Mouse (Mus musculus): ENCODE results near the gene Cnppd1. TPM values are rescaled to one million over a fixed set of nuclear protein-coding genes. Genes with fewer than 3 reads are reported as not detected.

Gene Cnppd1
- polyA plus RNA-seq (2012; ENCODE audit: insufficient read depth, insufficient read length, missing spikeins), result 92.2 and 101 TPM in 2 replicates

DNA sequence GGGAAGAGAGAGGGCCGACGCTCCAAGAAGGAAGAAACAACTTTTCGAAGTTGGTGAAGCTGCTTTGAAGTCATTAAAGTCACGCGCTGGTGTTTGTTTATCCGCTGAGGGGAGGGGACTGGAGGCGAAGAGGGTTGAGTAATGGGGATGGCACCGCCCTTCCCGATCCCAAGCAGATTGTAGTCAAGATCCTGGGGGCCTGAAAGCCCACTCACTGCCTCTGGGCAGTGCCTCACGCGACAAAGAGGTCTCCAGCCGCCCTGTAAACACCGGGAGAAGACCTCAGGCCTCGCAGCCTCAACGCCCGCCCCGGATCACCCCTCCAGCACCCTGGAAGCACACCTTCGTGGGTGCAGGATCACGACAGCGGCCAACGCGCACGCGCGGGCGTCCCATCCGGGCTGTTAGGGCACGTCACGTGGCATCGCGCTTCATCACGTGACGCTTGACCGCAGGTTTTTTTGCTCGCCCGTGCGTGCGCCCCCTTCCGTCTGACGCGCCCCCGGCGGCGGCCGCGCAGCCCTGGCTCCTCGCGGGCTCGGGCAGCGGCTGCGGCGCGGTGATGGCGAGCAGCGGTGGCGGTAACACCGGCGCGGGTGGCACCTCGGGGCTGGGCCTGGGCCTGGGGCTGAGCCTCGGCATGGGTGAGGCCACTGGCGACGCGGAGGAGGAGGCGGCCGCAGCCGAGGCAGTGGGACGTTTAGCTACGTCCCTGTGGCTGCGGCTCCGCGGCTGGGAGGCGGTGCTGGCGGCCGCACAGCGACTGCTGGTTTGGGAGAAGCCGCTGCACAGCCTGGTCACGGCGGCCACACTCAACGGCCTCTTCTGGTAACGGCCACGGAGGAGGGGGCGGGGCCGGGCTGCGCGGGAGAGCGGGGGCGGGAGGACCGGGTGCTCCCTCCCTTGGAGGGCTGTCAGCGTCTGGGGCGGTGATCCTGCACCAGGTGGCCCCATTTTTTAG is at the start of gene Cnppd1, which contains the start of gene Retreg2:
Gene Cnppd1 (minus strand): TSS at position 411 of the 961 bp plus-strand sequence.
Gene Retreg2 (plus strand): TSS at position 478 of the 961 bp plus-strand sequence.
- no peak for TF ChIP-seq CTCF (IDR thresholded peaks at IDR 0.05; ENCODE audit: low read depth, low read length)
- no peak for TF ChIP-seq POLR2A (IDR thresholded peaks at IDR 0.05; ENCODE audit: borderline replicate concordance, low read depth, low read length)
- Histone ChIP-seq H3K4me1 (ENCODE audit: control insufficient read depth, insufficient read depth, low read length) (peaks cover 22% of the 10 kb centered on the region), H3K4me3 (ENCODE audit: insufficient read depth, low read length) (peak within 1 kb of the TSS; percentile 99), H3K27ac (ENCODE audit: insufficient read depth, low read depth, low read length) (peak within 1 kb of the TSS; percentile 97)

GRCm38 (mm10) chr1:75191622-75192402 is 49.3 kb upstream of the Cnppd1 start, which contains the start of the genes Ankzf1 and Atg9a:
Ankzf1 (plus strand) TSS chr1:75192151.
Atg9a (minus strand) TSS chr1:75192196.
- TF ChIP-seq CTCF (IDR thresholded peaks at IDR 0.05; ENCODE audit: low read depth, low read length), result no peak
- TF ChIP-seq POLR2A (IDR thresholded peaks at IDR 0.05; ENCODE audit: borderline replicate concordance, low read depth, low read length), result peak; percentile 79; the same call in 1 of the 2 replicates
- Histone ChIP-seq H3K4me1 (ENCODE audit: control insufficient read depth, insufficient read depth, low read length) (peaks cover 32% of the 10 kb centered on the region), H3K4me3 (ENCODE audit: insufficient read depth, low read length) (peak within 1 kb of the TSS; percentile 90), H3K27ac (ENCODE audit: insufficient read depth, low read depth, low read length) (peak within 1 kb of the TSS; percentile 89)

- H3K4me3 ChIP-seq (ENCODE audit: insufficient read depth, low read length), result peak overlapping the region; percentile 76
- peaks cover 32% of the 10 kb centered on the region for H3K4me1 ChIP-seq (ENCODE audit: control insufficient read depth, insufficient read depth, low read length)
- H3K27ac ChIP-seq (ENCODE audit: insufficient read depth, low read depth, low read length), result no peak overlapping the region
- TF ChIP-seq POLR2A (IDR thresholded peaks at IDR 0.05; ENCODE audit: borderline replicate concordance, low read depth, low read length) (no peak), CTCF (IDR thresholded peaks at IDR 0.05; ENCODE audit: low read depth, low read length) (no peak)
Observed at GRCm38 (mm10) chr1:75191258-75191621, 48.7 kb upstream of the Cnppd1 start.

- H3K4me3 ChIP-seq (ENCODE audit: insufficient read depth, low read length), result no peak overlapping the region
- no peak overlapping the region for H3K27ac ChIP-seq (ENCODE audit: insufficient read depth, low read depth, low read length)
- TF ChIP-seq POLR2A (IDR thresholded peaks at IDR 0.05; ENCODE audit: borderline replicate concordance, low read depth, low read length) (no peak), CTCF (IDR thresholded peaks at IDR 0.05; ENCODE audit: low read depth, low read length) (no peak)
- peaks cover 32% of the 10 kb centered on the region for H3K4me1 ChIP-seq (ENCODE audit: control insufficient read depth, insufficient read depth, low read length)
Observed at GRCm38 (mm10) chr1:75190577-75190976, 48.1 kb upstream of the Cnppd1 start.

- Histone ChIP-seq H3K27ac (ENCODE audit: insufficient read depth, low read depth, low read length) (no peak overlapping the region), H3K4me3 (ENCODE audit: insufficient read depth, low read length) (no peak overlapping the region), H3K4me1 (ENCODE audit: control insufficient read depth, insufficient read depth, low read length) (peaks cover 32% of the 10 kb centered on the region)
- TF ChIP-seq CTCF (IDR thresholded peaks at IDR 0.05; ENCODE audit: low read depth, low read length) (no peak), POLR2A (IDR thresholded peaks at IDR 0.05; ENCODE audit: borderline replicate concordance, low read depth, low read length) (no peak)
Observed at GRCm38 (mm10) chr1:75187914-75188483, 45.5 kb upstream of the Cnppd1 start.

DNA sequence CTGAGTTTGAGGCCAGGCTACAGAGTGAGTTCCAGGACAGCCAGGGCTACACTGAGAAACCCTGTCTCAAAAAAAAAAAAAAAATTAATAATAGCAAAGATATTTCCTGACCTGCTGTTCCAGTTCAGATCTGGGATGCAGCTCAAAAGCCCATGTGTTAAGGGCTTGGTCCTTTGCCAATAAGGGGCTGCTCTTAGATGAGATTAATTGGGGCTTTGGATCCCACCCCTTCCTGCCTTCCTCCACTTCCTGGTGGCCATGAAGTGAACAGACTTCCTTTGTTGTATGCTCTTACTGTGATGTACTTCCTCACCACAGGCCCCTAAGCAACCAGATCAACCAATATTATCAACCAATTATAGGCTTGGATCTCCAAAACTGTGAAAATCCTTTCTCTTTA is 44.6 kb upstream of the Cnppd1 start:
- no peak overlapping the region for H3K4me3 ChIP-seq (ENCODE audit: insufficient read depth, low read length)
- H3K27ac ChIP-seq (ENCODE audit: insufficient read depth, low read depth, low read length), result no peak overlapping the region
- H3K4me1 ChIP-seq (ENCODE audit: control insufficient read depth, insufficient read depth, low read length), result peaks cover 32% of the 10 kb centered on the region
- TF ChIP-seq CTCF (IDR thresholded peaks at IDR 0.05; ENCODE audit: low read depth, low read length), result no peak

DNA sequence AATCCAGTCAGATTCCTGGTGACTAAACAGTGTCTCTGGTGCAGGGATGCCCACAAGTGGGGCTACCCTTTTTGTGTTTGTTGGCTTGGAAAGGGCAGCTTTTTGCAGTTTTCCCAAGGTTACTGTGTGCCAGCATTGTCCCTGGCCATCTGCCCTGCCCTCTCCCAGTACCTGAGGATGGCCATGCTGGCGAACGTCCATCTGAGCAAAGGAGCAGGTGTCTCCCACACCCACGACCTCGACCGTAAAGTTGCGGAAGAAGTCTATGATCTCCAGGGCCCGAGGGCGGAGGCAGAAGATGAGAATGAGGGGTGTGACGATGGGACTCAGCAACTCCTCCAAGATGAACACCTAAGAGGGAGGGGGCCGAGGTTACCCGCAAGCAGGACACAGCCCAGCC is 43.0 kb upstream of the Cnppd1 start:
- H3K4me1 ChIP-seq (ENCODE audit: control insufficient read depth, insufficient read depth, low read length), result peaks cover 25% of the 10 kb centered on the region
- TF ChIP-seq POLR2A (IDR thresholded peaks at IDR 0.05; ENCODE audit: borderline replicate concordance, low read depth, low read length), result no peak
- TF ChIP-seq CTCF (IDR thresholded peaks at IDR 0.05; ENCODE audit: low read depth, low read length), result no peak
- no peak overlapping the region for H3K27ac ChIP-seq (ENCODE audit: insufficient read depth, low read depth, low read length)
- H3K4me3 ChIP-seq (ENCODE audit: insufficient read depth, low read length), result no peak overlapping the region

DNA sequence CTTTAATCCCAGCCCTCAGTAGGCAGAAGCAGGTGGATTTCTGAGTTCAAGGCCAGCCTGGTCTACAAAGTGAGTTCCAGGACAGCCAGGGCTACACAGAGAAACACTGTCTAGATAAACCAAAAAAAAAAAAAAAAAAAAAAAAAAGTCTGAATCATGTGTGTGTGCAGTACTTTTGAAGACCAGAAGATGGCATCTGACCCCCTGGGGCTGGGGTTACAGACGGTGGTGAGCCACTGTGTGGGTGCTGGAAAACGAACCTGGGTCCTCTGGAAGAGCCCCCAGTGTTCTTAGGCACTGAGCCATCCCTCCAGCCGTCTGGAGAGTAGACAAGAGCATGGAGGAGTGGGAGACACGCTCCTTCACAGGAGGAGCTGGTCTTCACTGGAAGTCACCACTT is 39.6 kb upstream of the Cnppd1 start:
- TF ChIP-seq CTCF (IDR thresholded peaks at IDR 0.05; ENCODE audit: low read depth, low read length) (0 out of 2 replicates have a peak, but pooled peaks have one; percentile 11), POLR2A (IDR thresholded peaks at IDR 0.05; ENCODE audit: borderline replicate concordance, low read depth, low read length) (no peak)
- Histone ChIP-seq H3K4me1 (ENCODE audit: control insufficient read depth, insufficient read depth, low read length) (peaks cover 7% of the 10 kb centered on the region; the same call in 1 of the 2 replicates), H3K27ac (ENCODE audit: insufficient read depth, low read depth, low read length) (no peak overlapping the region), H3K4me3 (ENCODE audit: insufficient read depth, low read length) (no peak overlapping the region)

DNA sequence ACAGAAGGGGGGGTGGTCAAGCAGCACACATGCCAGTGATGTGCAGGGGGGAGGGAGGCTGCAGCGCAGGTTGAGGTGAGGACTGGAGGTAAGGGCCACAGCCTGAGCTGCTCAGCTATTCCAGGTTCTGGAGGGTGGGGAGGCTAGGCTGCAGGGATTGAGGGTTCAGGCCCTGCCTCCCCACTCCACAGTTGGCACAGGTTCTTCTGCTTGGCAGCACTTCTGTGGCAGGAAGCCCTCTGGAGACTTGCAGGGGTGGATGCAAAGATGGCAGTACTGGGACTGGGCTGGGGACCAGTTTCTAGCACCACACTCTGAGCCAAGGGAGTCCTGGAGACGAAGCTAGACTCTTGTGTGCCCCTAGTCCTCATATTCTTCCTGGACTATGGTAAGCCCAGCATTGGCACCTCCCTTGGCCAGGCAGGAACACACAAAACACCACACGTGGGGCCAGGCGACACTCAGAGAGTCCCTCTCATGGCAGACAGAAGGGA is 38.9 kb upstream of the Cnppd1 start:
- Histone ChIP-seq H3K4me3 (ENCODE audit: insufficient read depth, low read length) (no peak overlapping the region), H3K4me1 (ENCODE audit: control insufficient read depth, insufficient read depth, low read length) (peaks cover 5% of the 10 kb centered on the region; the same call in 1 of the 2 replicates), H3K27ac (ENCODE audit: insufficient read depth, low read depth, low read length) (no peak overlapping the region)
- TF ChIP-seq POLR2A (IDR thresholded peaks at IDR 0.05; ENCODE audit: borderline replicate concordance, low read depth, low read length) (no peak), CTCF (IDR thresholded peaks at IDR 0.05; ENCODE audit: low read depth, low read length) (no peak)

Measured in bone marrow macrophage, adult 2 months (primary cell).